8 mouse cellular contexts compared by ENCODE assay signal in the genomic region with DNA sequence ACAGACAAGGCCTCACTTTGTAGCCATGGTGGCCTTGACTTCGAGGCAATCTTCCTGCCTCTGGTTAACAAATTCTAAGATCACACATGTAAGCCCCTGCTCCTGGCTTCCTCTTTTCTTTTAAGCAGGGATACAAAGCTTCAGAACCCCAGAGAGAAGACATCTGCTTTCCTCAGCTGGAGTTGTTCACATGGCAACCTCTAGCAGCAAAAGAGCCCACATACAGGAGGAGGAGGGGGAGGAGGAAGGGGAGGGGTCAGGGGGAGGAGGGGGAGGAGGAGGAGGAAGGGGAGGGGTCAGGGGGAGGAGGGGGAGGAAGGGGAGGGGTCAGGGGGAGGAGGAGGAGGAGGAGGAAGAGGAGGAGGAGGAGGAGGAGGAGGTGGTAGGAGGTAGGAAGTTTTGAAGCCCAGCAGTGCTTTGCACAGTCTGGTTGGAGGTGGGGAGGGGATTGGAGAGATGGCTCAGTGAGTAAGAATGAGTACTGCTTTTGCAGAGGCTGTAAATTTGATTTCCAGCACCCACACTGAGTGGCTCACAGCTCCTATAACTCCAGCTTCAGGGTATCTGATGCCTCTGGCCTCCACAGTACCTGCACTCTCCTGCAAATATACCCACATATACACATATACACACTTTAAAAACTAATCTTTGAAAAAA. TPM values are rescaled to one million over a fixed set of nuclear protein-coding genes. Genes with fewer than 3 reads are reported as not detected.
A peak's percentile ranks its signal among the peaks of the same experiment; 100 is the strongest.
DNase-seq lines count a peak whose midpoint lies in the region; ATAC-seq and TF ChIP-seq lines count a peak whose summit lies in the region.

No protein-coding gene starts in this region.

- TF ChIP-seq EP300 in heart, adult 2 months (IDR thresholded peaks at IDR 0.05; ENCODE audit: insufficient read depth, low read depth, low read length), result no peak

- H3K27me3 ChIP-seq in heart, adult 2 months (ENCODE audit: control insufficient read depth, insufficient read depth, low read length), result no peaks in the 10 kb centered on the region
- no peaks in the 10 kb centered on the region for H3K27me3 ChIP-seq in heart, embryonic 12.5 days (replicated peaks)

- TF ChIP-seq POLR2A in heart, adult 2 months (IDR thresholded peaks at IDR 0.05; ENCODE audit: insufficient read depth, low read depth, low read length), result peak; percentile 25; the same call in 1 of the 2 replicates

- H3K9ac ChIP-seq in heart, adult 2 months (ENCODE audit: low read depth, low read length), result no peak overlapping the region
- no peak overlapping the region for H3K9ac ChIP-seq in heart, embryonic 12.5 days

- TF ChIP-seq CTCF in heart, adult 2 months (IDR thresholded peaks at IDR 0.05), result no peak

- no peak for DNase-seq in heart, adult 2 months
- DNase-seq in NIH3T3 (ENCODE audit: low read depth), result peak; percentile 23
- peak; percentile 33 to 41 for DNase-seq in thymus, postnatal 36 days
- no peak for DNase-seq in right cerebral cortex, postnatal 36 days (ENCODE audit: low spot score in 2 of 2)
- no peak for DNase-seq in layer of hippocampus, postnatal 10 days (ENCODE audit: low spot score in 2 of 2)

- 43% methylated on average over 1 of the region's 1 CpGs for WGBS in heart, adult 2 months
- WGBS in heart, embryonic 12.5 days, result 85% methylated on average over 1 of the region's 1 CpGs

- H3K4me2 ChIP-seq in heart, embryonic 12.5 days, result no peak overlapping the region

- intact Hi-C loops in heart, adult 2 months (cut with DNase I), result no loop called here

- H3K36me3 ChIP-seq in heart, adult 2 months (ENCODE audit: control insufficient read depth, insufficient read depth, low read length), result no peaks in the 10 kb centered on the region
- no peaks in the 10 kb centered on the region for H3K36me3 ChIP-seq in heart, embryonic 12.5 days

- H3K79me2 ChIP-seq in heart, adult 2 months (replicated peaks; ENCODE audit: control insufficient read depth, insufficient read depth, low read length), result no peaks in the 10 kb centered on the region

- H3K4me1 ChIP-seq in heart, adult 2 months (ENCODE audit: control insufficient read depth, insufficient read depth, low read length), result peaks cover 15% of the 10 kb centered on the region
- peaks cover 2% of the 10 kb centered on the region; the same call in 1 of the 2 replicates for H3K4me1 ChIP-seq in heart, embryonic 12.5 days (replicated peaks)

- no peak overlapping the region for H3K4me3 ChIP-seq in heart, adult 2 months
- H3K4me3 ChIP-seq in heart, embryonic 12.5 days, result no peak overlapping the region

- peak overlapping the region; percentile 69 for H3K27ac ChIP-seq in heart, adult 2 months
- no peak overlapping the region for H3K27ac ChIP-seq in heart, embryonic 12.5 days (ENCODE audit: poor library complexity, severe bottlenecking)

- no peak for ATAC-seq in heart, embryonic 12.5 days (ENCODE audit: insufficient number of reproducible peaks, low FRiP score)
- ATAC-seq in hematopoietic stem cell, adult 5-6 weeks (replicated peaks in 1 of 2; ENCODE audit: insufficient read depth in 1 of 2, low FRiP score in 2 of 2, low TSS enrichment in 1 of 2, low read depth in 1 of 2, poor library complexity in 2 of 2, severe bottlenecking in 2 of 2), result peak; percentile 50 to 73
- ATAC-seq in megakaryocyte progenitor cell, adult 5-6 weeks (replicated peaks; ENCODE audit: poor library complexity), result peak; percentile 61

- H3K9me3 ChIP-seq in heart, embryonic 12.5 days (replicated peaks), result no peaks in the 10 kb centered on the region

RNA-seq across cellular contexts. Expression of gene Fkbp1a, which starts 6.2 kb away (rescaled TPM):
- 100 to 1,000 TPM; 197 to 211 TPM for total RNA-seq in heart, adult 2 months (2021)
- 90.5 and 145 TPM in 2 replicates for polyA plus RNA-seq in heart, adult 2 months (2012; rRNA removed)
- polyA plus RNA-seq in heart, embryonic 12.5 days (2016; fragmentation: Nextera tagmentation; extraction: Ambion mirVana), result 751 and 791 TPM in 2 replicates
- total RNA-seq in hematopoietic stem cell, adult 5-6 weeks (2017), result 33.6 and 41.1 TPM in 2 replicates
- total RNA-seq in megakaryocyte progenitor cell, adult 5-6 weeks (2015), result 152 and 153 TPM in 2 replicates
- total RNA-seq in megakaryocyte progenitor cell, adult 5-6 weeks (2017), result 23.9 and 24.4 TPM in 2 replicates
- 100 to 1,000 TPM; 535 to 594 TPM for total RNA-seq in layer of hippocampus, postnatal 10 days (2021)

RNA-seq across cellular contexts. Expression of gene Sdcbp2, which starts 36.3 kb away (rescaled TPM):
- total RNA-seq in heart, adult 2 months (2021), result 1 to 10 TPM; 1.9 to 2.4 TPM
- 2.2 TPM in 2 replicates for polyA plus RNA-seq in heart, adult 2 months (2012; rRNA removed)
- polyA plus RNA-seq in heart, embryonic 12.5 days (2016; fragmentation: Nextera tagmentation; extraction: Ambion mirVana), result 1.0 and 1.6 TPM in 2 replicates
- 0.63 TPM in 1 of 2 replicates, not detected in the other for total RNA-seq in hematopoietic stem cell, adult 5-6 weeks (2017)
- 0.10 and 0.22 TPM in 2 replicates for total RNA-seq in megakaryocyte progenitor cell, adult 5-6 weeks (2015)
- total RNA-seq in megakaryocyte progenitor cell, adult 5-6 weeks (2017), result not detected in 2 replicates
- 1 to 10 TPM; 1.3 to 1.6 TPM for total RNA-seq in layer of hippocampus, postnatal 10 days (2021)

RNA-seq across cellular contexts. Expression of gene Nsfl1c, which starts 42.1 kb away (rescaled TPM):
- total RNA-seq in heart, adult 2 months (2021), result 10 to 100 TPM; 77.8 to 80.8 TPM
- 59.5 and 74.1 TPM in 2 replicates for polyA plus RNA-seq in heart, adult 2 months (2012; rRNA removed)
- polyA plus RNA-seq in heart, embryonic 12.5 days (2016; fragmentation: Nextera tagmentation; extraction: Ambion mirVana), result 159 and 160 TPM in 2 replicates
- 133 and 152 TPM in 2 replicates for total RNA-seq in hematopoietic stem cell, adult 5-6 weeks (2017)
- total RNA-seq in megakaryocyte progenitor cell, adult 5-6 weeks (2015), result 45.9 and 46.8 TPM in 2 replicates
- total RNA-seq in megakaryocyte progenitor cell, adult 5-6 weeks (2017), result 107 and 120 TPM in 2 replicates
- 100 to 1,000 TPM; 145 to 156 TPM for total RNA-seq in layer of hippocampus, postnatal 10 days (2021)

Comparison
In these comparisons a context has a peak if more than half of its experiments do, and no peak if none do; other contexts are left out.
1. DNase-seq: peak in NIH3T3 (single experiment) and thymus, postnatal 36 days (2 of 2); none in heart, adult 2 months (0 of 2), right cerebral cortex, postnatal 36 days (0 of 2) and layer of hippocampus, postnatal 10 days (0 of 2).